Mouse (Mus musculus) liver, embryonic 15.5 days (tissue): ENCODE measurements around the gene Tcf7l1. TPM values are rescaled to one million over a fixed set of nuclear protein-coding genes. Genes with fewer than 3 reads are reported as not detected.

Source experiments
- ATAC-seq: fragments of 200-750 bp; cut with Nextera tagmentation; 2 replicates; pipeline ENCODE4 v1.8.0; 2017; ENCODE audit warnings: moderate number of reproducible peaks, mild to moderate bottlenecking, moderate library complexity; ENCODE audit not compliant: insufficient read depth
- H3K27ac ChIP-seq: fragments of 300-500 bp; sonication (generic); replicated peaks from 2 replicates; pipeline ENCODE4 v1.5.1; 2015; ENCODE audit warnings: mild to moderate bottlenecking, inconsistent platforms
- H3K27me3 ChIP-seq: fragments of 300-500 bp; sonication (generic); 2 replicates; pipeline ENCODE4 v1.6.1; 2015; ENCODE audit warnings: mild to moderate bottlenecking, inconsistent platforms
- H3K36me3 ChIP-seq: fragments of 300-500 bp; sonication (generic); replicated peaks from 2 replicates; pipeline ENCODE4 v1.6.1; 2015; ENCODE audit warnings: moderate library complexity, mild to moderate bottlenecking, inconsistent platforms
- H3K4me1 ChIP-seq: fragments of 300-500 bp; sonication (generic); replicated peaks from 2 replicates; pipeline ENCODE4 v1.6.1; 2015; ENCODE audit warnings: inconsistent platforms
- H3K4me2 ChIP-seq: fragments of 300-500 bp; sonication (generic); 2 replicates; pipeline ENCODE4 v1.6.1; 2015; ENCODE audit warnings: moderate library complexity, mild to moderate bottlenecking, inconsistent platforms
- H3K4me3 ChIP-seq: fragments of 300-500 bp; sonication (generic); replicated peaks from 2 replicates; pipeline ENCODE4 v1.5.1; 2015; ENCODE audit warnings: mild to moderate bottlenecking, inconsistent platforms
- H3K9ac ChIP-seq: fragments of 300-500 bp; sonication (generic); 2 replicates; pipeline ENCODE4 v1.6.1; 2015; ENCODE audit warnings: moderate library complexity, mild to moderate bottlenecking, inconsistent platforms
- H3K9me3 ChIP-seq: fragments of 300-500 bp; sonication (generic); replicated peaks from 2 replicates; pipeline ENCODE4 v1.6.1; 2016; ENCODE audit warnings: inconsistent platforms
- WGBS: fragments of 180-500 bp; shearing (Covaris S2); methylation state at CpG from one replicate; pipeline ENCODE4 v1.1.7; 2015; ENCODE audit warnings: mixed read lengths; ENCODE audit not compliant: insufficient replicate concordance; 5-methylcytosine and 5-hydroxymethylcytosine counted together
- polyA plus RNA-seq: library from polyadenylated mRNA; unstranded; fragments of >200 nt; fragmentation: Nextera tagmentation; extraction: Ambion mirVana; gene quantifications from 2 replicates; pipeline ENCODE4 v1.2.1, GENCODE M21; 2015

Tcf7l1 gene
- polyA plus RNA-seq, 1 experiment from 2014 or later: 4.1 TPM

DNA sequence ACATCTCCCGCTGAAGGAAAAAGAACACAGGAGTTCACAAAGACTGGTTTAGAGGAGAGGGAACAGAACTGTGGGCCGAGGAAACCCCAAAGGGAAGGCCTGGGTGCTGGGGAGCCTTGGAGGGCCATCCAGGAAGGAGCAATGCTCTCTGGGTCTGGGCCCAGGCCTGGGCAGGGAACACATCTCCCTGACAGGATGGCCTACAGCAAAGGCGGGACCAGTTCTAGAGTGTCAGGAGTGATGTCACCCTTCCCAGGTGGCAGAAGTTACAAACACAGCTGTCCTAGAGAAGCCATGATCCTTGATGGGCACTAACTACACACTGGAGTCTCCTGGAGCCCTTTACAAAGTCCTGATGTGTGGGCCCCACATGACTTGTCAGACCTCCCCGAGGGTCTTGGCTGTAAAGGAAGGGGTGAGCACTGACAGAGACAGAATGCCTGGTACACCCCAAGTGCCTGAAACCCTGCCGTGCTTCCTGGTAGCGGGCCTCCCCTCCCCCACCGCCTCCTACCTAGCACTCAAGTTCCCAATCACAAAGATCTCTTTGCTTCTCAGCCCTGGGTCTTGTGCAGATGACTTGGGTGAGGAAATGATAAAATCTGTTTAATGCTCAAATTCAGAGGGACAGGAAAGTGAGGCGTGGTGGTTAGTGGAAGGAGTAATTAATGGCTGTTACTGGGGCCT is 64.4 kb downstream of the Tcf7l1 start:
- H3K9me3 ChIP-seq: no peaks in the 10 kb centered on the region
- ATAC-seq: no peak
- WGBS: 44% methylated on average over 8 of the region's 8 CpGs

DNA sequence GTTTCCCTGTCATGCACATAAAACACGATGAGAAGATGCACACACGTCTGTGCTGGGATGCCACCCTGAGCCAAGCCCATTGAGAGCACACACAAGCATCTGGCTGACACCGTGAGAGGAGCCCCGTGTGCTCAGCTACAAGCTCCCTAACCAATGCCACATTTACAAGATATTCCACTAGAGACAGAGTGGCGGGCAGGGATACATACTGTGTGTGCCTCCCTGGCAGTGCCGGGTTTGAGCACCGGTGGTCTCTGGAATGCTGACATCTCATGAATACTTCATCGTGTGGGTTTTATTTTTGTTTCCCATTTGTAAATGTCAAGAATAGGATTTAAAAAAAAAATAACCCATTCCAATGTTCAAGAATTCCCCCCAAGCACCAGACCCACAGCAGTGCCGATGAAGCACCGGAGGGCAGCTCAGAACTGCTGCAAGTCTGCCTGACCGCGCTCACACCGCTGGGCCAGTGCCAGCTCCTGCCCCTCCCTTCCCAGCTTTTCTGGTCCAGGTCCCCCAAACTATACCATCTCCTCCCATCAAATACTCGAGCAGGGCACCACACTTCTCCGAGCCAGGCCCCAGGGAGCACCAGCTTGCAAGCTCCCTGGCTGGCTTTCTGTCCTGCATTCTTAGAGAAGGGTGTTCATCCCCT is 65.2 kb downstream of the Tcf7l1 start:
- Histone ChIP-seq H3K27me3 (no peaks in the 10 kb centered on the region), H3K4me1 (peaks cover 5% of the 10 kb centered on the region), H3K27ac (no peak overlapping the region), H3K9me3 (no peaks in the 10 kb centered on the region), H3K4me3 (no peak overlapping the region), H3K9ac (no peak overlapping the region), H3K4me2 (no peak overlapping the region), H3K36me3 (no peaks in the 10 kb centered on the region)
- 73% methylated on average over 15 of the region's 15 CpGs for WGBS
- ATAC-seq: no peak

More for the DNA sequence above, 64.4 kb downstream of the Tcf7l1 start:
- Histone ChIP-seq H3K4me2 (no peak overlapping the region), H3K36me3 (no peaks in the 10 kb centered on the region), H3K27me3 (no peaks in the 10 kb centered on the region), H3K4me3 (no peak overlapping the region), H3K27ac (no peak overlapping the region), H3K9ac (no peak overlapping the region), H3K4me1 (peaks cover 5% of the 10 kb centered on the region)

DNA sequence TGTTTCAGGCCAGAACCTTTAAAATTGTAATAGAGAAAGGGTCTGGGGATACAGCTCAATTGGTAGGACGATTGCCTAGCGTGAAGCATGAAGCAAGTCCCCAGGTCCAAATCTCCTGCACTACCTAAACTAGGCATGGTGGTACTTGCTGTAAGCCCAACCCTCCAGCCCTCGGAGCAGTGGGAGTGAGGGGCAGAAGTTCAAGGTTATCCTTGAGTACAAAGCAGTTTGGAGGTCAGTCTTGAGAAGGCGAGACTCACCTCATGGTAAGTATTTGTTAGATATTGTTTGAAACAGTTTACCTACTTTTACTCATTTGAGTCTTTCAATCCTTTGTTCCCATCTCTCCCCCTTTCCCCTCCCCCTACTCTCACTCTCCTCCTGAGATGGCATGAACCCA is 65.9 kb downstream of the Tcf7l1 start:
- Histone ChIP-seq H3K4me1 (peaks cover 5% of the 10 kb centered on the region), H3K9ac (no peak overlapping the region), H3K9me3 (no peaks in the 10 kb centered on the region), H3K27ac (no peak overlapping the region), H3K36me3 (no peaks in the 10 kb centered on the region), H3K4me3 (no peak overlapping the region), H3K27me3 (no peaks in the 10 kb centered on the region), H3K4me2 (no peak overlapping the region)
- ATAC-seq: no peak
- WGBS: 66% methylated on average over 4 of the region's 4 CpGs

DNA sequence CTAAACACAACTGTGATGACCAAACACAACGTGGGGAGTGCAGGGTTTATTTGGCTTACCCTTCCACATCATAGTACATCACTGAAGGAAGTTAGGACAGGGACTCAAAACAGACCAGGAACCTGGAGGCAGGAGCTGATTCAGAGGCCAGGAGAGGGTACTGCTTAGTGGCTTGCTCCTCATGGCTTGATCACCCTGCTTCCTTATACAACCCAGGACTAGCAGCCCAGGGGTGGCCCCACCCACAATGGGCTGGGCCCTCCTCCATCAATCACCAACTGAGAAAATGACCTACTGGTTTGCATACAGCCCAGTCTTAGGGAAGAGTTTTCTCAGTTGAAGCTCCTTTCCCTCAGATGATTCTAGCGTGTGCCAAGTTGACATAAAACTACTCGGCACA is 68.2 kb downstream of the Tcf7l1 start:
- H3K27me3 ChIP-seq: no peaks in the 10 kb centered on the region
- no peak overlapping the region for H3K27ac ChIP-seq
- no peak overlapping the region for H3K4me3 ChIP-seq
- H3K4me2 ChIP-seq: no peak overlapping the region
- H3K9me3 ChIP-seq: no peaks in the 10 kb centered on the region
- 0 out of 2 replicates have a peak, but pooled peaks cover 2% of the 10 kb centered on the region for H3K36me3 ChIP-seq
- H3K9ac ChIP-seq: no peak overlapping the region
- ATAC-seq: no peak
- peaks cover 5% of the 10 kb centered on the region for H3K4me1 ChIP-seq
- WGBS: 59% methylated on average over 3 of the region's 3 CpGs

DNA sequence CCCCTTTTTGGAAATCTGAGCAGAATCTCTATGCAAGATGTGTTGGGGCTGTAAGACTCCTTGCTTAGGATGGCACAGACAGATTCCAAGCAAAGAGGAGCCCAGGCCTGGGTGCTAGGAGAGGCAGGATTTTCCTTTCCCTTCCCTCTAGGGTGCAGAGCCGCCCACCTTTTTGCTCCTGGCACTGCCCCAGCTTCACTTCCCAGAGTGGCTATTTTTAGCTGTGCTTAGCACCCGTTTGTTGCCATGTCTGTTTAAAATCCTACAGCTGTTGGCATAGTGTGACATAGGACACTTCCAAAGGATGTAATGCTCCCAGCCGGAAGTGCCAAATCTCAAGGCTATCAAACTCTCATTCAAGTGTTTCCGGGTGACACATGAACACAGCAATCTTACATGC is 74.3 kb downstream of the Tcf7l1 start:
- no peak overlapping the region for H3K4me2 ChIP-seq
- H3K4me1 ChIP-seq: no peaks in the 10 kb centered on the region
- ATAC-seq: no peak
- no peak overlapping the region for H3K27ac ChIP-seq
- no peaks in the 10 kb centered on the region for H3K27me3 ChIP-seq
- no peaks in the 10 kb centered on the region for H3K9me3 ChIP-seq
- no peak overlapping the region for H3K4me3 ChIP-seq
- 0 out of 2 replicates have a peak, but pooled peaks cover 2% of the 10 kb centered on the region for H3K36me3 ChIP-seq
- no peak overlapping the region for H3K9ac ChIP-seq
- WGBS: 51% methylated on average over 4 of the region's 4 CpGs

- Histone ChIP-seq H3K4me2 (no peak overlapping the region), H3K27me3 (no peaks in the 10 kb centered on the region), H3K4me3 (no peak overlapping the region), H3K9me3 (no peaks in the 10 kb centered on the region), H3K36me3 (0 out of 2 replicates have a peak, but pooled peaks cover 2% of the 10 kb centered on the region), H3K27ac (no peak overlapping the region), H3K4me1 (no peaks in the 10 kb centered on the region), H3K9ac (no peak overlapping the region)
- ATAC-seq: no peak
- WGBS: 57% methylated on average over 9 of the region's 9 CpGs
Measured at GRCm38 (mm10) chr6:72714250-72714649, 74.8 kb downstream of the Tcf7l1 start.

DNA sequence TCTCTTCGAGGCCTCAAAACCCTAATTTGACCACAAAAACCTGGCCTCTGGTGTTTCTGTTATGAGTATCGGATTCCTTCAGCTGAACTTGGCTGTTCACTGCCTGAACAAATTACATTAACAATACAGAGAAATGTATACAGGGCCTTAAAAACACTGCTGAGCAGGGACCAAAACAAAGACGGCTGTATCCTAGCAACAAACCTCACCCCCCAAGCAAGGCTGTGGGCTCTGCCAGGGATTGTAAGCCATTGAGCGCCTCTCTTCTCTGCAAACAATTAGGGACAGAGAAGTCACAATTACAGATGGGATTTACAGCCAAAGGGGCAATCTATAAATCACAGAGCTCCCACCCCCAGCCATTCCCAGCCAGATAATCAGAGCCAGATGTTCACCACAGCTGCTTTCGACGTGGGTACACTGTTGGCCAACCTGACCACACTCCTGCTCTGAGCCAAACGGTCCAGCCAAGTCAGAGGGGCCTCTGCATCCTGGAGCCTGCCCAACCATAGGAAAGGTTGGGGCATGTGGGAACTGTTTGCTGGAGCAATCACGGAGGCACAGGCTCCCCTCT is 77.5 kb downstream of the Tcf7l1 start:
- Histone ChIP-seq H3K27me3 (no peaks in the 10 kb centered on the region), H3K4me3 (no peak overlapping the region), H3K36me3 (no peaks in the 10 kb centered on the region), H3K4me2 (no peak overlapping the region), H3K9ac (no peak overlapping the region), H3K27ac (no peak overlapping the region), H3K9me3 (no peaks in the 10 kb centered on the region), H3K4me1 (peaks cover 5% of the 10 kb centered on the region; the same call in 1 of the 2 replicates)
- ATAC-seq: no peak
- WGBS: 33% methylated on average over 8 of the region's 8 CpGs

DNA sequence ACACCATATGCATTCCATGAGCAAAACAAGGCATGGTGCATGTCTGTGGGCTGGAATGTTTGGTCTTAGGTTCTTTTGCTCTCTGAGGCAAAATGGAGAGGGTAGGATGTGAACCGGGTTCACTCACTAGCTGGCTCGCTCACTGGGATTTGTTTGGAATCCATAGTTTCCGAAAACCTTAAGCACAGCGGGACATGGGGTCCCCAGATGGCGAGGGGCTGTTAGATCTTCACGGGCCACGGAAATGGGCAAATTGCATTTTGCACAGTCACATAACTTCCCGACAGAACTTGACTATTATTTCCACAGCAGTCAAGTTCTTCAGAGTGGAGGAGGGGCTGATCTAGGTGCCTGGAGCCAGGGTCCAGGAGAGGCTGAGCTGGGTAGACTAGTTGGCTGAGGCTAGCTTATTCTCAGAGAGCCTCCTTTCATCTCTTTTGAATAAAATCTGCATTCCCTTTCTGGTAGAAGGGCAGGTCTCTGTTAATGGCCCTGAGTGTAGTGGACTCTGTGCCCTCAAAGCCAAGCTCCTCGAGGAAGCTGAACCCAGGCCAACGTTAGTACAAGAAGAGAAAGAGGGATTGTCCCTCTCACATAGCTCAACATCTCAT is 78.1 kb downstream of the Tcf7l1 start:
- H3K4me3 ChIP-seq: no peak overlapping the region
- no peak overlapping the region for H3K27ac ChIP-seq
- no peaks in the 10 kb centered on the region for H3K36me3 ChIP-seq
- no peak for ATAC-seq
- H3K9ac ChIP-seq: no peak overlapping the region
- 61% methylated on average over 10 of the region's 10 CpGs for WGBS
- H3K4me2 ChIP-seq: no peak overlapping the region
- H3K27me3 ChIP-seq: no peaks in the 10 kb centered on the region
- H3K4me1 ChIP-seq: peaks cover 5% of the 10 kb centered on the region; the same call in 1 of the 2 replicates
- H3K9me3 ChIP-seq: no peaks in the 10 kb centered on the region

DNA sequence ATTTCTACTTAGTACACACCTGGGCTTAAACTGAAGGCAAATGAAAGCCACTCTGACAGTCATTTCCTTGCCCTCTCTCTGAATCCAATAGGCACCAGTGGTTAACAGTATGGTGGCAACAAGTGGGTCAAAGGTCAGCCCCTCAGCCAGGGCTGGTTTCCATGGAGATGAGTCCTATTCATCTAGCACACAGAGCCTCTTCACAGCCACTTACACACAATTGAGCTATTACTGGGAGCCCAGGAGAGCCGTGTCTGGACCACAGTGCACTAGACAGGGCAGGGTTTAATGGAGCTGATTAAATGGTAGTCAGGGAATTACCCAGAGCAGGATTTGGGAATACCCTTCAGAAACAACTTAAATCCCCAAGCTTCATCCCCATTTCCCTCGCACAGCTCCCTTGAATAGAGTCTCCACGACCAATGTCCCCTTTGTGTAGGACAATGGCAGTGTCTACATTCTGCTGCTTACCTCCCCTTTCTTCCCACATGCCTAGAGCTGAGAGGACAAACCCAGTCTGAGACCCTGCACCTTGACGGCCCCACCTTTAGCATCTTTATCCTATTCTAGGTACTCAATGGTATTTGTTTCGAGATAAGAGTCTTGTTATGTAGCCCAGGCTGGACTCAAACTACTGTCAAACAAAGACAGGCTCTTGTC is 89.5 kb downstream of the Tcf7l1 start:
- Histone ChIP-seq H3K4me1 (peaks cover 22% of the 10 kb centered on the region; the same call in 1 of the 2 replicates), H3K27me3 (no peaks in the 10 kb centered on the region), H3K36me3 (no peaks in the 10 kb centered on the region), H3K9ac (no peak overlapping the region), H3K27ac (no peak overlapping the region), H3K4me2 (no peak overlapping the region), H3K4me3 (no peak overlapping the region), H3K9me3 (no peaks in the 10 kb centered on the region)
- no peak for ATAC-seq
- WGBS: 56% methylated on average over 5 of the region's 5 CpGs

- Histone ChIP-seq H3K4me2 (no peak overlapping the region), H3K27ac (no peak overlapping the region), H3K4me3 (no peak overlapping the region), H3K36me3 (no peaks in the 10 kb centered on the region), H3K4me1 (peaks cover 23% of the 10 kb centered on the region; the same call in 1 of the 2 replicates), H3K9ac (no peak overlapping the region), H3K9me3 (no peaks in the 10 kb centered on the region), H3K27me3 (no peaks in the 10 kb centered on the region)
- no peak for ATAC-seq
- WGBS: 71% methylated on average over 5 of the region's 5 CpGs
Measured at GRCm38 (mm10) chr6:72698559-72698958, 90.5 kb downstream of the Tcf7l1 start.
